Mouse (Mus musculus) thymus, postnatal 25 days (tissue): ENCODE measurements at regions not wholly inside any gene's neighbourhood (a gene's known extent, or its start where the extent isn't known, plus 50 kb on each side); places are given as distances from the start of the nearest gene placed in this dataset.

Experiments
- DNase-seq: peaks from one replicate; pipeline ENCODE4 v3.0.0; 2022

GRCm38 (mm10) chr2:30743976-30744620, 59.4 kb downstream of the 1700001O22Rik start:
- DNase-seq = no peak

- no peak for DNase-seq
Observed at GRCm38 (mm10) chr2:30743265-30743846, 60.1 kb downstream of the 1700001O22Rik start.

- no peak for DNase-seq
Observed at GRCm38 (mm10) chr2:30741450-30741849, 62.0 kb downstream of the 1700001O22Rik start.

GRCm38 (mm10) chr2:30737759-30738158, 65.7 kb downstream of the 1700001O22Rik start:
- no peak for DNase-seq

- no peak for DNase-seq
Observed at GRCm38 (mm10) chr2:30736705-30737104, 66.8 kb downstream of the 1700001O22Rik start.

GRCm38 (mm10) chr2:30736236-30736635, 67.2 kb downstream of the 1700001O22Rik start:
- DNase-seq = no peak

GRCm38 (mm10) chr2:30733853-30734252, 69.6 kb downstream of the 1700001O22Rik start:
- peak; percentile 51 for DNase-seq

GRCm38 (mm10) chr2:30731832-30732231, 71.6 kb downstream of the 1700001O22Rik start:
- DNase-seq = no peak

GRCm38 (mm10) chr2:30727948-30728347, 75.5 kb downstream of the 1700001O22Rik start:
- peak; percentile 63 for DNase-seq

GRCm38 (mm10) chr2:30725601-30726489, 77.6 kb downstream of the 1700001O22Rik start:
- DNase-seq = no peak

- no peak for DNase-seq
Observed at GRCm38 (mm10) chr2:30725186-30725585, 78.3 kb downstream of the 1700001O22Rik start.

- DNase-seq = no peak
Observed at GRCm38 (mm10) chr2:30724521-30724920, 78.9 kb downstream of the 1700001O22Rik start.

- no peak for DNase-seq
Observed at GRCm38 (mm10) chr2:30723059-30723587, 80.3 kb downstream of the 1700001O22Rik start.

GRCm38 (mm10) chr2:30722263-30723050, 81.0 kb downstream of the 1700001O22Rik start:
- no peak for DNase-seq

- no peak for DNase-seq
Observed at GRCm38 (mm10) chr2:30721473-30722262, 81.8 kb downstream of the 1700001O22Rik start.

- no peak for DNase-seq
Observed at GRCm38 (mm10) chr2:30721048-30721461, 82.4 kb downstream of the 1700001O22Rik start.

- DNase-seq = no peak
Observed at GRCm38 (mm10) chr2:30720291-30720690, 83.2 kb downstream of the 1700001O22Rik start.

GRCm38 (mm10) chr2:30719611-30720290, 83.7 kb downstream of the 1700001O22Rik start:
- no peak for DNase-seq

GRCm38 (mm10) chr2:30718741-30719381, 84.6 kb downstream of the 1700001O22Rik start:
- DNase-seq = peak; percentile 45

- peak; percentile 73 for DNase-seq
Observed at GRCm38 (mm10) chr2:30718329-30718675, 85.2 kb downstream of the 1700001O22Rik start.
